Mouse (Mus musculus) lung, adult 2 months (tissue): ENCODE measurements around the gene Ppfia4.

Experiments
- CTCF ChIP-seq: fragments of 200-500 bp; IDR thresholded peaks from 2 replicates; pipeline ENCODE4 v1.5.1; 2011; ENCODE audit warnings: mild to moderate bottlenecking, low read length, control low read depth; ENCODE audit not compliant: insufficient read depth
- POLR2A ChIP-seq: fragments of 200-500 bp; IDR thresholded peaks from 2 replicates; pipeline ENCODE4 v1.6.1; 2011; ENCODE audit warnings: low read depth, mild to moderate bottlenecking, control low read depth, low read length, borderline replicate concordance; ENCODE audit errors: extremely low read depth

- no peak for TF ChIP-seq POLR2A
- no peak for TF ChIP-seq CTCF
Measured at GRCm38 (mm10) chr1:134298636-134299411, 33.9 kb downstream of the Ppfia4 start.
